Mouse (Mus musculus) heart, adult 9 months (tissue): ENCODE data around the gene Clk4.

Experiments
- DNase-seq, 2 experiments: peaks; one replicate each; pipeline ENCODE4 v3.0.0; 2022; ENCODE audit warnings: low spot score in 2 of 2

Gene Clk4

DNA sequence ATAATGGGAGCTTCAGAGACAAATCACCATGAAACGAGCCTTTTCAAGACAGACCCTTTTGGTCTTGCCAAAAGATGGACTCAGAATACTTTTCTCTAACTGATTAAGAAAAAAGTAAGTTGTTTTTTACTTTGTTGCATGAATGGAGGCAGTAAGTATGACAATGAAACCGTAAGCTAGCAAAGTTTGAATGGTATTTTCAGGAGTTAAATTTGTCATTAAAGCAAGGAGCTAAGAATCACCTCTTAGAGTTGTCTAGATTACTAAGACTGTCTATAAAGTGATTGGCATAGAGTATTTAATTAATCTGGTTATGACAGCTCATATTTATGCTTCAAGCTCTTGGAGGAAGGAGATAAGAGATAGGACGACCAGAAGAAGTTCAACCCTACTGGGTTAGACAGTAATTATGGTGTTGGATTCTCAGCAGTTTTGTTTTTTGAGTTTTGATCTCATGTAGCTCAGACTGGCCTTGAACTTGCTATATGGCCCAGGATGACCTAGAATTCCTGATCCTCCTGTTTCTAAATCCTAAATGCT is at the start of gene Clk4:
TSS of gene Clk4 (plus strand) at position 51 of the 540 bp plus-strand sequence.
- DNase-seq, result no peak

DNA sequence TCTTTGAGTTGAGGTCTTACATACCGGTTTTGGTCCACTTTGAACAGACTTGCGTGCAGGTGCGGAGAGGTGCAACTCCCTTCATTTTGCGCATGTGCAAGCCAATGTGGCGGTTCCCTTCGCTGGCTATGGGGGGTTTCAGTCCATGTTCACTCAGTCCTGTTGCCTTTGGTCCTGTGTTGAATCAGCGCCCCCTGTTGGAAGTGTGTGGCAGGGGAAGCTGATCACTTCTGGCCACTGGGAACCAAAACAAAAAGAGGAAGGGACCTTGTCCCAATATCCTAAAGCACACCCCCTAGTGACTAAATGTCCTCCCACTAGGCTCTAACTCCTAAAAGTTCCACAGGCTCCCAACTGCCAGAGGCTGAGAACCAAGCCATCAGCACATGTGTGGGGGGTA is 47.5 kb upstream of the Clk4 start:
- DNase-seq, result no peak

DNA sequence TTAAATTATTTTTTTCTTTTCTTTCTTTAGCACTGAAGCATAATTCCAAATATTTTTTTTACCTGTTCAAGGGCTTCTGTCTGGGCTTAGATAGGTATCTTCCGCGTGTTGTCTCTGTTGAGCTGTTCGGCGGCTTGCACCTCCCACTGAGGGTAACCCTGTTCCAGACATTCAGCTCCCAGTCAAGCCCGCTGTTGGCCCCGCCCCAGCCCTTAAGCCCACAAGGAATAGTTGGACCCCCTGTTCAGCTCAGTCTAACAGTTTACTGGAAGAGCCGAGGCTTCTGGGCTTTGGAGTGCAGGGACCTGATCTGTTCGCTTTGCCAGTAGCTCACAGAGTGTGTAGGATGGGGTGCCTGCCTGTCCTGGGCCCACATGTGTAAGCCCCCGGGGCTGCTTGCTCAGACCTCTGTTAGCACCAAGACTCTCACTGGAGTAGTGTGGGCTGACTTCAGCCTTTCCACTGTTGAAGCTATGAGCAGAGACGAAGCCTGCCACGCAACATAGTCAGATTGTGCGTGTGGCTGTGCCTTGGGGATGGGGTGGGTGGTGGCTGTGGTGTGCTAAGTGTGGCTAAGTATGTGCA is 42.0 kb upstream of the Clk4 start:
- no peak for DNase-seq

DNA sequence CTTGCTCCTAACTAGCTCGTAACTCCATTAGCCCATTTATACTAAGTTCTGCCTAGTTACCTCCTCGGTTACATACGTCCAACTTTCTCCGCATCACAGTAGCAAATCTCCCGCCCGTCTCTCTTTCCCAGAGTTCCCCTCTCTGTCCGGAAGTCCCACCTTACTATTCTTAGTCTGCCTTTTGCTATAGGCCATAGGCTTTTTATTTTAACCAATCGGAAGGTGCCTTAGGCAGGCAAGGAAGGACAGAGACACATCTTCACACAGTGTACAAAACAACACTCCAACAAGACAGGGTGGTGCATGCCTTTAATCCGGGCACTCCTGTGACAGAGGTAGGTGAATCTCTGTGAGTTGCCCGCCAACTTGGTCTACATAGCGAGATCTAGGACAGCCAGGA is 41.2 kb upstream of the Clk4 start, which contains the start of gene Gm12569:
TSS of gene Gm12569 (plus strand) at position 166 of the 400 bp plus-strand sequence.
- no peak for DNase-seq

DNA sequence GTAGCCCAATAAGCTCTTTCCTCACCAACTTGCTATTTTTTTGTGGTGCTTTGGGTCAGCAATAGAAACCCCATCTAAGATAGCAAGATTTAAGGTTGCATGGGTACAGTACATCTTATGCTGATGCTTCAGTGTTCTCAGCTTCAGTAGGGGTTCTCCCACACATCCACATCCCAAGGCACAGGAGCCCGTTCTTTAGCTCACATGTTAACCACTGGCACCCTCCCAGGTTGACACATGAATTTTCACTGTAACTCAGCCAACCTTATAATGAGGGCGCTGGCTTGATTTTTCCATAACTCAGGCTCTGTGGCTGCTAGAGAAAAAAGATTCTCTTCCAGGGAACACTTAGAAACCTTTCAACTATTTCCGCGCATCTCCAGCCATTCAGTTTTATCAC is 34.4 kb upstream of the Clk4 start:
- DNase-seq, result no peak

DNA sequence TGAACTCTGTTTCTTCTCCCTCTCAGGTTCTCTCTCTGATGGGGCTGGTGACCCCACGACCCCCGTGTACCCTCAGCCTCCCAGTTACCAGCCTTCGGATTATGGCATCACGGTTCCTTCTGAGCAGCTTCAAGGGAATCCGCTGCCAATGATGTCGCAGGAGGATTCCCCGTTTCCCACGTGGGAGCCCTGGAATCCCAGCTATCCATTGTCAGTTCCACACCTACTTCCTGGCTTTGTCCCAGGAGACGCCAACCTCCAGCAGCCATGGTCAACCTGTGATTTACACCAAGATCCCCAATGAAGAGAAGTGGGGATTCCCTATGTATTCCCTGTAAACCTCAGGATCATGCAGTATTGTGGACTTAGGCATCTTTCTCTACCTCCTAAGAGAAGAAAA is 26.9 kb upstream of the Clk4 start:
- no peak for DNase-seq

DNA sequence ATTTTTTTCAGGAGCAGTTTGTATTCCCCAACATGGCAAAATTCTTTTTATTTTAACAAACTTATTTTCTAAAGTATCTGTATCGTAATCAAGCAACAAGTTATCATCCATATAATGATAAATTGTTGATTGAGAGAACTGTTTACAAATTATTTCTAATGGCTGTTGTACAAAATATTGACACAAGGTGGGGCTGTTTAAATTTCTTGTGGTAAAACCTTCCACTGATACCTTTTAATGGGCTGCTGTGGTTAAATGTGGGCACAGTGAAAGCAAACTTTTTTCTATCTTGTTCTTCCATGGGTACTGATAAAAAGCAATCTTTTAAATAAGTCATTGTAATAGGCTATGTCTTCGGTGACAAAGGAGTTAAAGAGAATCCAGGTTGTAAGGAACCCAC is 18.6 kb upstream of the Clk4 start:
- DNase-seq, result no peak

DNA sequence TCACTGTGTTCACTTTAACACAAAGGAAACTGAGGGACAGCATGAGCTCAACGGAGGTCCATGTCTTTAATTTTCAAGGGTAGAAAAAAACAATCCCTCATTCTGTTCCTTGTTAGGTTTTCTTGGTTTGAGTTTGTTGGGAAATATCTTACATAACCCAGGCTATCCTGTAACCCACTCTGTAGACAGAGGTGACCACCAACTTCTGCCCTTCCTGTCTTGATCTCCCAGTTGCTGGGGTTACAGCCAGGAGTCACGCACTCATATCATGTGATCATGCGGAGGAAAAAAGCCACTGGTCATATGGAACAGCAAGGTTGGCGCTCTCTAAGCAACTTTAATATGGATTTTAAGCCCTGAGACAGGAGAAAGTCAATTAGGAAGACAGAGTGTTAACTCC is 4.5 kb upstream of the Clk4 start:
- no peak for DNase-seq

DNA sequence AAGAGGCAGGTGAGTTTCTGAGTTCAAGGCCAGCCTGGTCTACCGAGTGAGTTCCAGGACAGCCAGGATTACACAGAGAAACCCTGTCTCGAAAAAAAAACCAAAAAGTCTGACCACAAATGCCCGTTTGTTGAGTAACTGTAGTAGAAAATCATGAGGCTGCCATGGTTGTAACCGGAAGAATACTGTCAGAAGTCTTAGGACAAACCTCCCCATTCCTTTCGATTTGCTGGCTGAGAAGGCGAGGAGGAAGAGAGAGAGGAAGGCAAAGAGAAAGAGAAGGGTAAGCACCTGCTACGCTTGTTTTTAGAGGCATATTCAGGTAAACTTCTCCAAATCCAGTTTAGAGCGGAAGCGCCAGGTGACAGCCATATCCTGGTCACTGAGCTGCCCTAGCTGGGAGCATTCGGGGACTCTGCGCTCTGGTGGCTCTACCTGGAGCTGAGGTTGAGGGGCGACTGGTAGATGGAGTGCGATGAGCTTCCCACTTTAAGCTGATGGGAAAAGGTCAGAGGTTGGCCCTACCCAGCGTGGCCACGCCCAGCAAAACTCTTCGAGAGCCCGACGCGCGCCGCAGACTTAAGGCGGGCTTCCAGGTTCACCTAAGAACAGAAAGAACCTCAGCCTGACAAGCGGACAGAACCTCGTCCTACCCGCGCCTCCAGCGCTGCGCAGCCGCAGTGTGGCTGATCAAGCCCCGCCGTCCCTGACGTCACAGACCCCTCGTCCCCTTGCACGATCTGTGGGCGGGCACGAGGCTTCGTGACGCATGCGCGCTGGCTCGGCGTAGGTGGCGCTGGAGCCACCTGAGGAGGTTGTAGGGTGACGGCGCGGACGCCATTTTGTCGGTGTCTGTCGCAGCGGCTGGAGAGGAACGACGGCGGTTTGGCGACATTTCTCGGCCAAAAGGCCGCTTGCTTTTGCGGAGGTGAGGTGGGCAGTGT is 1.1 kb downstream of the Clk4 start, which contains the start of gene BC049762:
TSS of gene BC049762 (minus strand) at position 705 of the 944 bp plus-strand sequence.
- DNase-seq, result peak; percentile 98 to 99

DNA sequence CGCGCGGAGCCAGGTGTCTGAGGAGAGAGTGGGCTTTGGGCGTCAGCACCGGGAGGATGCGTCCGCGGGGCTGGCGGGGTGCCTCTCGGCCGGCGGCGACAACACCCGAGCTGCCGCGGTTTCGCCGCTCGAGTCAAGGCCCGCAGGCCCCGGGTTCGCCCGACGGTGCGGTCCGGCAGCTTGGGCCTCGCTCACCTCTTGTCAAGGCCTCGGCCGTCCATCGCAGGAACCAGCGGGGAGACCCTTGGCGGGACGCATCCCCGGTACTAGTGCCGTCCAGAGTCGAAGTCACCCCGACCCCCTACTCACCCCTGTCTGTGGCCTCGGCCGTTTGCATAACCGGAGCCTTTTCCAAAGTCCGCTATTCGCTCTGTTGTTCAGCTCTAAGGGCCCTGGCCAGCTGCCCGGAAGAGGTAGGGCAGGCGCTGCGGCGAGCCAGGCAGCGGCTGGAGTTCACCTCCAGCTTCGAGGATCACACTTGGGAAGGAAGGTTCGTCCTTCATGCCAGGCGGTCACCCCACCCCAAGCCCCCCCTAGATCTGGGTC is 1.8 kb downstream of the Clk4 start:
- no peak for DNase-seq

DNA sequence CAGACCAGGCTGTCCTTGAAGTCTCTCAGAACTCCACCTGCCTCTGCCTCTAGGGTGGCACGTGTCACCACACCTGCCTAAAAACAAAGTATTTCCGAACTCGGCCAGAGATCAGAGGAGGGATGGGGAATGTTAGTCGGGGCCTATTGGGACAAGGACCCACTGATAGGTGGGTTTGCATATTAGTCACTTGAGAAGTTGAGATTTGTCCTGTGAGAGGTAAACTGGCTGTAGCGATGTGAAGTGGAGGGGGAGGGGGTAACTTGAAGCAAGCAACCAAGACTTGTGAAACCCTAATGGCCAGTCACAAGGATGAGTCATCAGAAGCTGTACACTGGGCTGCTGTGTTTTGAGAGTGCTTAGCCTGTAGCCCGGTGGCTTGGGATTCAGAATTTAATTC is 2.8 kb downstream of the Clk4 start:
- DNase-seq, result peak; percentile 42 to 47

DNA sequence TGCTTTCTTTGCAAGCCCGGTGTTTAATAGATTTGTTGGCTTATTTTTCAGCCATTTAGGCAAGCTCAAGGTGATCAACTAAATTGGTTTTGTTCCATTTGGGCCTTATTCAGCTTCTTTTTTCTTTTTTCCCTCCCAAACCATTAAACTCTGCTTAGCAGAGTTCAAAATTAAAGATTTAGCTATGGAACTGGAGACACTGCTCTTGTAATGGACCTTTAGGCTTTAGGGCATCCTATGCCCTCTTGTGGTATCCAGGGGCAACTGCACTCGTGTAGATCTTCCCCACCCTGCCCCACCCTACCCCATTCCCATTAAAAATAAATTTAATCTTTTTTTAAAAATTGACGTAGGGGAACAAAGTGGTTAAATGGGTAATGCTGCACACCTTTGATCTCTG is 3.8 kb downstream of the Clk4 start:
- peak; percentile 12 to 28 for DNase-seq

DNA sequence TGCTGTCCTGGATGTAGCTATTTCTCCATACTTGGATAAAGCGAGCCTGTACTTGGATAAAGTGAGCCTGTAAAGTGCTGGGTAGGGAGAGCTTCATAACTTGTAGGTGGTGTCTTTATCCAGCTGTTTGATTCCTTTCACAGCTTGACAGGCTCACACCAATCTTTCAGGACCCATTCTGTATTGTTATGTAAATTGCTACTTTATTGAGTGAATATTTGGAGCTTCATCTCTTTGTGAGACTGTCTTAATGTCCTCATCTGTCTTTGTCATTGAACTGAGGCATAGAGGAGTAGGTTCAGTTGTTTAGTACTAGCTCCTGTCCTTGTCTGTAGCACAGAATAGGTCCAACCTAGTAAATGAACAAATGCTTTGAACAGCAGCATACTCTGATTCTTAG is 12.9 kb downstream of the Clk4 start:
- DNase-seq, result no peak

DNA sequence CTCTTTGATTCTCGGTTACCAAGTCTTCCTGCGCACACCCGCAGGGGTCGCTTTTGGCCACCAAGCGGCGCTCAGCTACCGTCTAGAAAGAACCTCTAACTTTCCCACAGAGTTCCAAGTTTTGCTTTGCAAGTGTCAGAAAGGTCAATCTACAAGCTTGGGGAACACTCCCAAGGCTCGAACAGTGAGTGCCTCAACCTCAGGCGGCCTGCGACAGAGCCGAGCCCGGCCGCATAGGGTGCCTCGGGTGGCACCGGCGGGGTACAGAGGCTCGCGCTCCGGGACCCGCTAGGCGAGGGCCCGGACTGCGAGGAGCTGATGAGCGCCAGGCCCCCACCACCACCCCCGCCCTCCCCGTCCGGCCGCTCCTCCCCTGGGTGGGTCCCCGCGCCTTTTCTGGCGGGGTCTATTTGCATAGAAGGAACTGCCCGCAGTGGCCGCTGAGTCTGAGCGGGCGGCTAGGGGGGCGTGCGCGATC is 28.1 kb downstream of the Clk4 start, which contains the start of gene Col23a1:
TSS of gene Col23a1 (plus strand) at position 357 of the 478 bp plus-strand sequence.
- DNase-seq, result peak; percentile 53 to 77

DNA sequence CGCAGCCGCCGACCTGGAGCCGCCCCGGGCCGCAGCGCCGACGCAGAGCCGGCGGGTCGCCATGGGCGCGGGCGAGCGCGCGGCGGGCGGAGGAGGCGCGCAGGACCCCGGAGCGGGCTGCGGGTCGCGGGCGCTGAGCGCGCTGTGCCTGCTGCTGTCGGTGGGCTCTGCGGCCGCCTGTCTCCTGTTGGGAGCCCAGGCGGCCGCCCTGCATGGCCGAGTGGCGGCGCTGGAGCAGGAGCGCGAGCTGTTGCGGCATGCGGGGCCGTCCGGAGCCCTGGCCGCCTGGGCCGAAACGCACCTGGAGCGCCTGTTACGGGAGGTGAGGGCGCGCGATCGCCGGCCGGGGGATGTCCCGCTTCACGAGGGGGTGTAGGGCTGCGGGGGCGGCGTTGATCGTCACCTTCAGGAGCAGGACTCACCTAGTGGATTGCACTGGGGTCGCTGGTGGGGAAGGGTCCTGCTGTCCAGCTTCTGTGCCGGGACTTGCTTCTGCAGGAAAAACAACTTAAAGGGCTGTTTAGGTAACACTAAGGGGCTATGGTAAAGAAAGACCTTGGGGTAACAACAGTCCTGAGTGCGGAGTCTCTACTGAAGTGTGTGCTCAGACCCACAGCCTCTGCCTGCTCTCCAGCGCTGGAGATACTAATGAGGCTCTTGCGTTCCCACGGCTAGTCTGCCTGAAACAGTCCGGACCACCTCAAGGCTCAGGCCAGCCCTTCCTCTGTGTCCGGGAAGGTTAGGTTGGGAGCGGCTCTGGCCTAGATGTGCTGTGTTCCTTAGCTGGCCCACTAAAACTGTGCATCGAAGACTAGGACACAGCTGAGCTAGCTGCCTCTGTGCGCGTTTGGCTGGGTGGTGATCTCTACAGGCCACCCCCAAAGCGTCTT is 28.8 kb downstream of the Clk4 start:
- DNase-seq, result peak; percentile 6 to 10

DNA sequence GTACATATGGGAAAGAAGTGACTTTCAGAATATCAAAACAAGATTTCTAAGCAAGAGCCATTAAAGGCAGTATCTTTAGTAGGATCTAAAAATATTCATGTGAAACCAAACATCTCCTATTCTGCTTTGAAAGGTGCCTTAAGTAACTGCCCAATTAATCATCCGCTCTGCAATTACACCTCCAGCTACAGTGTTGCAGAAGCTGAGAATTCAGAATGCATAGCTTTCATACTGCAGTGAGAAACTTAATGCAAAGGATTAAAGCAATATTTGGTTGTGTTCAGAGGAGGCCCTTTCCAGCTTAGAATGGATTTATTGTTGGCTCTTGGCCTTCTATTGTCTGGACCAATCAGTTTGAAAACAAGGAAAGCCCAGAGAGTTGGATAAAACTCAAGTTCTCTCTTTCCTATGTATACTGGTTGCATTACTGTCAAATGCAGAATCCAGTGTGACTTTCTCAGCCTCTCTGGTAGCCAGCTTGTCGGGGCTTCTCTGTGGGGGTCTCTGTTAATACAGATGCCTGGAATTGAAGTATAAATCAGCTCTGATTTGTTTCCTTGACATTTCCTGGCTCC is 32.5 kb downstream of the Clk4 start:
- DNase-seq, result no peak

DNA sequence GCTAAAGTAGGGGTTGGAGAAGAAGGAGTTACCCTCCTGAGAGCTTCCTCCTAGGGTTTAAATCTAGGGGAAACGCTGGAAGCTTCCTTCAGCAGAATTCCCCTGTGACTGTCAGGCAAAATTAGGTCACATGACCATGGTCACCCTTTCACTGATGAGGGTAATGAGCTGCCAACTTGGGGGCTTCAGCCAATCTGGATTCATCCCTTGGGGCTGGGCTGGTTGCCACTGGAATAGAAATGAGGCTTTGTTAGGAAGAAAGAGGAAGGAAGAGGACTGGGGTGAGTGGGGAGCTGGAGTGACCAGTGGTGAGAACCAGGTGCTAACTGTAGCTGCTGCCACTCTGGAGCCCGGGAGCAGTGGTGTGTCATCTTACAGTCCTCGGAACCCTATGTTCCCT is 34.2 kb downstream of the Clk4 start:
- no peak for DNase-seq

DNA sequence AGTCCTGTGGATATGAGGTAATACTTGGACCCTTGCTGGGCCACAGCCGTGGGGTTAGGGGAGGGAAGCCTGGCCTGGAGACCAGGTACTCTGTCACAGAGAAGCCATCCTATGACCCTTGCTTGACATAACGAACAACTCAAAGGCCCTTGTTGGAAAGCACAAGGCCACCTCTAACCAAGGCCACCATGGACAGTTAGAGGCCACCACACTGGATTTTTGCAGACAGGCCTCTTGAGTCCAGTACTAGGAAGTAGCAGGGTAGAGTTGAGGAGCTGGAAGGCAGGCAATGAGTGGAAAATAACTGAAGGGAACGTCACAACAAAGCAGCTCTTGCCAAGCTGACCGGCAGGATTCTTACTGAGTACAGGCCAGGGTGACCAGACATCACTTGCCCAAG is 37.2 kb downstream of the Clk4 start:
- no peak for DNase-seq

DNA sequence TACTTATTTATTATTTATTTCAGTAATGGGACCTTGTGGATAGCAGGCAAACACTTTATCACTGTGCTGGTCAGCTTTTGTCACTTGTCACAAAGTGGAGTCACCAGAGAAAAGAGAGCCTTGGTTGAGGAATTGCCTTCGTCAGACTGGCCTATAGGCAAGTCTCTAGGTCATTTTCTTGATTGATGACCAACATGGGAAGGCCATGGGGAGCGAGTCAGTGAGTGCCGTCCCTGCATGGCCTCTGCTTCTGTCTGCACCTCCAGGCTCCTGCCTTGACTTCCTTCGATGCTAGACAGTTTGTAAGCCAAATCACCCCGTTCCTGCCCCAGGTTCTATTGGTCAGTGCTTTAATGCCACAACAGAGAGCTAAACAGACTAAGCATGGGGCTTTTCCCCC is 40.9 kb downstream of the Clk4 start:
- DNase-seq, result no peak

DNA sequence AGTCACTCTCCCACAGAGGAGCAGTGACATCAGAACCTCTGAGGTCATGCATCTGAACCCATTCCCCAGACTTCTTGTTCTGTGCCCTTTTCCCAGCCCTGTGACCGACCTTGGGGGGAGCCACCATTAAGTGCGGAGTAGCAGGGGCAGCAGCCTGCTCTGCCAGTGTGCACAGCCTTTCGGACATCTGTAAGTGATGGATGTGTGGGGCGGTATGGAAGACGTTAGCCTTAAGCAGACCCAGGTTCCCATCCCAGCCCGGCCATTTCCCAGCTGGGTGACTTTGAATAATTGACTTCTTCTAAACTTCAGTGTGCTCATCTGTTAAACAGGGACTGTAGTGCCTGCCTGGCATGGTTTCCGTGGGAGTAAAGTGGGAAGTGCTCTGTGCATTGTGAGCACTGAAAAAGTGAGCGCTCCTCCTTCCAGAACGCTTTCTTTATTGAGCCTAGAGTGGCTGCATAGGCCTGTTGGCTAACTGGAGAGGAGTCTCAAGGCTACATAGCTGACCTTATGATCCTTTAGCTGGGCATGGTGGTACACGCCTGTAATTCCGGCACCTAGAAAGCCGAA is 42.5 kb downstream of the Clk4 start:
- no peak for DNase-seq

DNA sequence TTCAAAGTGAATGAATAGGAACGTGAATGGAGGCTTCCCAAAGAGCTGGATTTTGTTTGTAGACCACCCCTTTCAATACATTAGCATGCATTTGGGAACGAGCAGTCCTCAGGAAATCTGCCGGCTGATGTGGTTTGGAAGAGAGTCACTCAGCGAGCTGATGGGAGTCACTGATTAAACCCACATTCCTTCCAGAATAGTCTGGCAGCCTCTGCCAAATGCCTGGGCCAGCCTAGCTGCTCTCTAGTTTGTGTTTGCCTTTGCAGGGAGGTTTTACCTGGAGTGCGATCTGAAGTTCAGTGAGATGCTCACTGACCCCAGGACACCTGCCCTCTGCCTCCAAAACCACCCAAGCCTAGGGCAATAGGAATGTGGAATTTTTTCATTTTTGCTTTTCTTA is 46.8 kb downstream of the Clk4 start:
- no peak for DNase-seq
